Mouse (Mus musculus) adrenal gland, adult (tissue): ENCODE results near the gene Myo1g.

Experiments
- DNase-seq, 2 experiments: peaks; one replicate each; pipeline ENCODE4 v3.0.0; 2022 to 2023; ENCODE audit warnings: low spot score in 1 of 2; ENCODE audit not compliant: inconsistent age in 2 of 2

Gene Myo1g

DNA sequence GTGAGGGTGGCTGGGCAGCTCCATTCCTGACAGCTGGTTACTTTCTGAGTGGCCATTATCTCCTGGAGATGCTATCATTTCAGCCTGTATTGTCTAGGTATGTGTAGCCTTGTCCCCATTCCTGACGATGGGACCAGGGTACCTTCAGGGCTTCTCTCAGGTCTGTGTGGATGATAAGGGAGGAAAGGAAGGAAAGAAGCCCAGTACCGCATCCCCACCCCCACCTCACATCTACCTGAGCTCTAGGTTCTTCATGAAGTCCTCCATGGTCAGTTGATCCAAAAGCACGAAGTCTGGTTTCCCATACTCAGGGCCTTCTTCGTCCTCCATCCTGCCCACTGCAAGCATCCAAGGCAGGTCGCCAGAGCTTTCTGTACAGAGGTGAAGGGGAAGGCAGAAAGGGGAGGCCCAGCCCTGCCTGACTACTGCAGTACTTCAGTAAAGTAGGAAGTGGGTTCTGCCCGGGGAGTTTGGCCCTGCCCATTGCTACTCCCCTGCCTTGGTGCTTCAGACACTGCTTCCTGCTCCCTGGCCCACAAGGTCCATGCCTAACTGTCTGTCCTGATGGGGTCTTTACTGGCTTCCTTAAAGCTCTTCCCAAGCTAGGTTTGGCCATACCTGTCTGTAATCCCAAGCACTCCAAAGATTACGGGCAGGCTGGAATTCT lies at the start of gene Myo1g:
TSS of gene Myo1g (minus strand) at position 459 of the 667 bp plus-strand sequence.
- no peak for DNase-seq

GRCm38 (mm10) chr11:6569410-6569777 lies 48.6 kb upstream of the Myo1g start:
- peak; percentile 67 to 73 for DNase-seq

GRCm38 (mm10) chr11:6568584-6569409 lies 48.0 kb upstream of the Myo1g start:
- peak; percentile 31 to 66 for DNase-seq

GRCm38 (mm10) chr11:6567951-6568350 lies 47.2 kb upstream of the Myo1g start:
- DNase-seq, result no peak

GRCm38 (mm10) chr11:6566496-6566895 lies 45.7 kb upstream of the Myo1g start:
- DNase-seq, result no peak

- DNase-seq, result no peak
These were observed 42.4 kb upstream of the Myo1g start for GRCm38 (mm10) chr11:6563201-6563600.

DNA sequence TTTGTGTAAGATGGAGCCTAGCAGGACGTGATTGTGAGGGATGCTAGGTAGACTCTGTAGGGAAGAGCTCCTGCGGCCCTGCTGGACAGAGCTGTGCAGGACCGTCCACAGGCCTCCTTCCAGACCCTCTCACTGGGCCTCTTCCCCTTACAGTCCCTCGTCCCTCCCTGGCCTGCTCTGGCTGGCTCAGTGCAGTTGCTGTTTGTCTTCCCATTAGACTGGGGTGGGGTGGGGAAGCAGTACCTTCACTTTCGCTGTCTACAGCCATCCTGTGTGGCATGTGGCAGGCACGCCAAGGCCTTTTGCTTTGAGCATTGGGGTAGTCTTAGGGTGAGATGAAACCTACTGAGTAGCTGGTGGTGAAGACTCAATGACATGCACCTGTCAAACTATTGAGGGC lies 41.6 kb upstream of the Myo1g start:
- DNase-seq, result peak in 1 of 2 experiments; percentile 37

DNA sequence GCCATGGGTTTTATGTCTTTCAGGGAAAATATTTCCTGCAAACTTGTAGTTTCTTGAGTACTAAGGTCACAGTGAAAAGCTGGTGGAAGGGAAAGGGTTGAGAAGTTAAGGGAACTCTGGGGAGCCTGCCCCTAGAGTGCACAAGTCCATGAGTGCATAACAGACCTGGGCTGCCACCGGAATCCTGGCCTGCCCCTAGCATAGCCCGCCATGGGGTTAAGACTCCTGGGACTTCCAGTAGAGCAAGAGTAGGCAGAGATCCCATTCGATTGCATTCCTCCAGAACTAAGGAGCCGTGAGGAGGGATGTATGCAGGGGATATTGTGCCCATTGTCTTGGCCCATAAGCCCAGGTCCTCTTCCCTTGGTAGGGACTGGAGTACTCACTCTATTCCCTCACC lies 40.7 kb upstream of the Myo1g start:
- peak in 1 of 2 experiments; percentile 21 for DNase-seq

DNA sequence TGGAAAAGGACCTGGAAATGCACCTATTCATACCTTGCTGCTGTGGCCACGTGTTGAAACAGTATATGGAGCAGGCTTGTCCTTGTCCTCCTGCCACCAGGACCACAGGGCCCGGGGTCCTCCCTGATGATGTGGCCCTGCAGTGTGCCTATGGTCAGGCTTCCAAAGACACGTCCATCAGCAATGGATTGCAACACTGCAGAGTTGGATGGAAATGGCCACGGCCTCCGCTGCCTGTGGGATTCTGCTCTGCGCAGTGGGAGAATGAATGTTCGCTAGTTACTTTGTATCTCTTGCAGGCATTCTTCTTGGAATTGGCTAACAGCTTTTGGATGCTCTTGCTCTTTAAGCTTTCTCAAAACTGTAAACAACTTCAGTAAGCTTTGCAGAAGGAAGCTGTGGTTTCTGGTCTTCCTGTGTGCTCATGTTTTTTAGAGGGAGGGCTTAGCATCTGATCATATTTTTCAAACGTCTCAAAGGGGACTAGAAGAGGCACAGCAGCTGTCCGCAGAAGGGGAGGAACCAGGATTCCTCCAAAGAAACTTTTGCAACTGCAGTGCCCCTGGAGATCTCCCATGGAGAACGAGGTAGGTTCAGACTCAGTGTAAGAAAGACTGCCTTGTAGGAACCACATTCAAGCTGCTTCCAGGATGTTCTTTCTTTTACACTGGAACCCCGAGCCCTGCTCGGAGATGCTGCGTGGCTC lies 40.0 kb upstream of the Myo1g start:
- peak in 1 of 2 experiments; percentile 47 for DNase-seq

DNA sequence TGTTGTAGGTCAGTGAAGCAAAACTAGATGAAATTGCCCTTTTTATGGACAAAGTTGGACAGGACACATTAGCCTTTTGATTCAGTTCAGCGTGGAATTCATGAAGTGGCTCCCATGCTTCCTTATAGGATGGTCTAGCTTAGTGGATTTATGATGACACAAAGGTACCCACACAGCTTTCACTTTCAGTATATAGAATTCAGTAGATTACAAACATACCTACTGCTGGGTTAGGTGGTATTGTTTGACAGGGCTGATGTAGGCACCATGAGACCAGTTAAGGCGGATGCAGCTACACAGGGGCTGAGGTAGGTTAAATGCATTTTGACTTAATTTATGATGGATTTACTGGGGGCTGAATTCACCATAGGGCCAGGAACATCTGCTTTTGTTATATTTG lies 39.2 kb upstream of the Myo1g start:
- DNase-seq, result peak in 1 of 2 experiments; percentile 20

GRCm38 (mm10) chr11:6558234-6558633 lies 37.5 kb upstream of the Myo1g start:
- DNase-seq, result no peak

DNA sequence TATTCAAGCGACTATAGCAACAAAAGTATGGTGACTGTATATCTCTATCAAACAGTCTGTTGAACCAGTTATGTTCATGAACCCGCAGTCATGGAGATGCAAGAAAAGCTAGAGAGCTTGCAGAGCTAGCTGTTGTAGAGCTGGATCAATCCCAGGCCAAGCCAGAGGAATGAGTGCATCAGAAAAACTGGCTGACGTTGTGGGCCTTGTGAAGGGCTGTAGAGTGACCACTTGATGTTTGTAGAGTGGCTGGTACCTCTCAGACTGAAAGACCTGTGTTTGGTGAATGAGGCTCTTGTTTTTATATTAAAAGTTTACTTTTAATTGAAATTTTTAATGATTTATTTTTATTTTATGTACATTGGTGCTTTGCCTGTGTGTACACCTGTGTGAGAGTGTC lies 29.4 kb upstream of the Myo1g start:
- DNase-seq, result no peak

DNA sequence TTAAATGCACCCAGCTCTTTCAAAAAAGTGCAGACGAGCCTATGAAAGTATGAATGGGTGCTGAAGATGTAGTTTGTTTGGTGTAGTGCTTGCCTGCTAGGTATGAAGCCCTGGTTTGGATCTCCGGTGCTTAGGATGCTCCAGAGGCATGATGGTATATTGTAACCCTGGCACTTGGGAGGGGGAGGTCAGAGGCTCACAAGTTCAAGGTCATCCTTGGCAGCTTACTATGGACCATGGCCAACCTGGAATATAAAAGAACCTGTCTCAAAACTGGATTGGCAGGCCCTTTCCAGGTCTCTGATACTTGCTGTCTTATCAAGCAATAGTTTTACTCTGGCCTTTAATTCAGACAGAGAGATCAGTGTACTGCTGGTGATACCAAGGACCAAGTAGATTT lies 29.0 kb upstream of the Myo1g start:
- DNase-seq, result peak in 1 of 2 experiments; percentile 32

GRCm38 (mm10) chr11:6547696-6548325 lies 27.0 kb upstream of the Myo1g start:
- peak in 1 of 2 experiments; percentile 66 for DNase-seq

GRCm38 (mm10) chr11:6547037-6547680 lies 26.4 kb upstream of the Myo1g start:
- DNase-seq, result peak; percentile 83 to 91

DNA sequence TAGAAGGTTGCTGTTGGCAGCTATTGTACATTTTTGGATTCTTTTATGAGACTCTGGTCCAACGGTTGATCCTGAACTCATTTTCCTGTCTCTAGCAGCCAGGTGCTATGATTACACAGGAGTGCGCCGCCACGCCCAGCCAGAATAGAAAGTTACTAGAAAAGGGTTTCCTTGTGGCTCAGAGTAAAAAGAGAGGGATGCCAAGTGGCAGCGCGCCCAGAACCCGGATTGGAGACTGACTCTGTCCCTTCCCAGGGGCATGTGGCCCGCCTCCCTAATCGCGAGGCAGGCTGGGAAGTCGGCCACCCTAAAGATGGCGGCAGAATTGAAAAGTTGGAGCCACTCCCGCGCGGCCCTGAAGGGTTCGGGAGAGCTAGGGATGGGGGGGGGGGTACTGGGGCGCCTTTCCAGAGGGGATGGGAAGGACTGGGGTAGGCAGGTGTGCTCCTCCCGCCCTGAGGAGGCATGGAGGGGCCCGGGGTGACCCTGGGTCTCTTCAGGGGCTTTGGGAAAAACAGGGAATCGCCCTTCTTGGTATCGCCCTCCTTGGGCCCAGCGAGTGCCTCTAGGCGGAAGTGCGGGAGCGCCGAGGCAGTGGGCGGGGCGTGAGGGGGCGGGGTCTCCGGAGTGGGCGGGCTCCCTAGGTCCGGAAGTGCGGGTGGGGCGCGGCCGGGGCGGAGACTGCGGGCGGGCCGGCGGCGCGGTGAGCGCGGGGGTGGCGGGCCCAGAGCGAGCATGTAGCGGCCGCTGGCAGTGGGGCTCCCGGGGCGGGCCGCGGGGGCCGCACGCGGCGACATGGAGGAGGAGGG lies 25.6 kb upstream of the Myo1g start, which contains the start of gene Ccm2:
TSS of gene Ccm2 (plus strand) at position 683 of the 809 bp plus-strand sequence.
- DNase-seq, result peak; percentile 98 to 99

DNA sequence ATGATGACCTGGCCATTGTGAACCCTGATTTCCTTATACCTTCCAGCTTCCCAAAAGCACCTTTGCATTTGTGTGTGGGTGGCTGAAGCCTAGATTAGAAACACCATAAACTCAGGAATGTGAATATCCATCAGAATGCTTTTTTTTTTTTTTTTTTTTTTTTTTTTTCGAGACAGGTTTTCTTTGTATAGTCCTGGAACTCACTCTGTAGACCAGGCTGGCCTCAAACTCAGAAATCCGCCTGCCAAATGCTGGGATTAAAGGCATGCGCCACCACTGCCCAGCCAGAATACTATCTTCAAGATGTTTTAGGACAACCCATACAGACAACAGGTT lies 25.1 kb upstream of the Myo1g start:
- DNase-seq, result no peak

DNA sequence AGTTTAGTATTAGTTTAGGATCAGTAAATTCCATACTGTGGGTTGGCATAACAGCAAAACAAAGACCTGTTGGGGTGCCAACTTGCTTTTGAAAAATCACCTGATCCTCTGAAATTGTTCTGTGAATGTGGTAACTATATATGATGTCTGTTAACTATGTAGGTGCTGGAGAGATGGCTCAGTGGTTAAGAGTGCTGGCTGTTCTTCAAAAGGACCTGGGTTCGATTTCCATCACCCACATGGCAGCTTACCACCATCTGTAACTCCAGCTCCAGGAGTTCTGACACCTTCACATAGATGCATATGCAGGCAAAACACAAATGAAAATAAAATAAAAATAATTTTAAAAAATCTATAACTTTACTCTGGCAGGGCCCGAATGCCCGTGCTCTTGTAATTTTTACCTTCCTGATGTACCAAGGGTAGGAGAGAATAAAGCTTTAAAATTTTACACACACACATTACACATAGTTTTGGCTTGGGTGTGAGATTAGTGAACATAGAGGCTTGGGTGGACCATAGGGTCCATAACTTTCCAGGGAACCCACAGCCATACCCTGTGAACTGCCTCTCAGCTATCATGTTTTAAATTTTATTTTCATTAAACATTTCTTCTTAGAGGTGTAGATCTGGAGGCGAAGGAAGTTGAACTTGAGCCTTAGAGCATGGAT lies 24.6 kb upstream of the Myo1g start:
- DNase-seq, result peak in 1 of 2 experiments; percentile 26

- DNase-seq, result no peak
These were observed 23.9 kb upstream of the Myo1g start for GRCm38 (mm10) chr11:6544683-6545082.
